Mouse (Mus musculus): ENCODE measurements around the gene Ubtfl1. TPM values are rescaled to one million over a fixed set of nuclear protein-coding genes. Genes with fewer than 3 reads are reported as not detected.
"Not testable (repeated sequence)": the region's sequence is repeated elsewhere in the genome, so short reads cannot be mapped to it uniquely, and the experiment has no call there.

Gene Ubtfl1
- total RNA-seq (2014; rRNA removed) = not detected in 2 replicates
- polyA plus RNA-seq (2015; fragmentation: Nextera tagmentation; extraction: Ambion mirVana) = not detected in 2 replicates

GRCm38 (mm10) chr9:18404118-18404517 lies at the start of gene Ubtfl1:
Gene Ubtfl1 (plus strand): TSS chr9:18404418.
- TF ChIP-seq CTCF (IDR thresholded peaks at IDR 0.05) = no peak
- Histone ChIP-seq H3K27ac (ENCODE audit: low read depth, low read length) (no peak within 1 kb of the TSS), H3K4me2 (ENCODE audit: low read depth, low read length, poor library complexity, severe bottlenecking) (no peak within 1 kb of the TSS), H3K9ac (replicated peaks; ENCODE audit: low read length, poor library complexity, severe bottlenecking) (no peak within 1 kb of the TSS), H3K9me3 (ENCODE audit: low read length) (no peaks in the 10 kb centered on the region), H3K27me3 (ENCODE audit: insufficient read depth, low read length) (no peaks in the 10 kb centered on the region), H3K4me3 (ENCODE audit: low read depth, low read length) (no peak within 1 kb of the TSS), H3K4me1 (ENCODE audit: insufficient read depth, low read length) (no peaks in the 10 kb centered on the region), H3K36me3 (ENCODE audit: insufficient read depth, low read length) (no peaks in the 10 kb centered on the region)
- no peak for ATAC-seq (ENCODE audit: low FRiP score)
- 77% methylated on average over 1 of the region's 1 CpGs for WGBS
- DNase-seq (ENCODE audit: low spot score) = no peak

- not testable (repeated sequence) for H3K9me3 ChIP-seq (ENCODE audit: low read length); H3K4me1 ChIP-seq (ENCODE audit: insufficient read depth, low read length); H3K4me3 ChIP-seq (ENCODE audit: low read depth, low read length); DNase-seq (ENCODE audit: low spot score); ATAC-seq (ENCODE audit: low FRiP score); H3K4me2 ChIP-seq (ENCODE audit: low read depth, low read length, poor library complexity, severe bottlenecking); H3K36me3 ChIP-seq (ENCODE audit: insufficient read depth, low read length); H3K9ac ChIP-seq (replicated peaks; ENCODE audit: low read length, poor library complexity, severe bottlenecking); H3K27ac ChIP-seq (ENCODE audit: low read depth, low read length); H3K27me3 ChIP-seq (ENCODE audit: insufficient read depth, low read length)
- WGBS = 82% methylated on average over 1 of the region's 1 CpGs
These were observed 31.2 kb upstream of the Ubtfl1 start for GRCm38 (mm10) chr9:18373026-18373425.

GRCm38 (mm10) chr9:18385782-18386181 lies 18.4 kb upstream of the Ubtfl1 start:
- Histone ChIP-seq H3K9ac (replicated peaks; ENCODE audit: low read length, poor library complexity, severe bottlenecking) (no peak overlapping the region), H3K27ac (ENCODE audit: low read depth, low read length) (no peak overlapping the region), H3K27me3 (ENCODE audit: insufficient read depth, low read length) (no peaks in the 10 kb centered on the region), H3K4me2 (ENCODE audit: low read depth, low read length, poor library complexity, severe bottlenecking) (no peak overlapping the region), H3K4me1 (ENCODE audit: insufficient read depth, low read length) (no peaks in the 10 kb centered on the region), H3K4me3 (ENCODE audit: low read depth, low read length) (no peak overlapping the region), H3K9me3 (ENCODE audit: low read length) (no peaks in the 10 kb centered on the region), H3K36me3 (ENCODE audit: insufficient read depth, low read length) (no peaks in the 10 kb centered on the region)
- no peak for ATAC-seq (ENCODE audit: low FRiP score)
- no peak for TF ChIP-seq CTCF (IDR thresholded peaks at IDR 0.05)
- WGBS = 38% methylated on average over 6 of the region's 6 CpGs
- DNase-seq (ENCODE audit: low spot score) = no peak

GRCm38 (mm10) chr9:18399629-18400028 lies 4.6 kb upstream of the Ubtfl1 start:
- no peak overlapping the region for H3K4me2 ChIP-seq (ENCODE audit: low read depth, low read length, poor library complexity, severe bottlenecking)
- DNase-seq (ENCODE audit: low spot score) (no peak), ATAC-seq (ENCODE audit: low FRiP score) (no peak)
- H3K27me3 ChIP-seq (ENCODE audit: insufficient read depth, low read length) = no peaks in the 10 kb centered on the region
- no peak overlapping the region for H3K4me3 ChIP-seq (ENCODE audit: low read depth, low read length)
- no peaks in the 10 kb centered on the region for H3K36me3 ChIP-seq (ENCODE audit: insufficient read depth, low read length)
- WGBS = 69% methylated on average over 1 of the region's 1 CpGs
- no peaks in the 10 kb centered on the region for H3K9me3 ChIP-seq (ENCODE audit: low read length)
- no peak for TF ChIP-seq CTCF (IDR thresholded peaks at IDR 0.05)
- H3K9ac ChIP-seq (replicated peaks; ENCODE audit: low read length, poor library complexity, severe bottlenecking) = no peak overlapping the region
- H3K4me1 ChIP-seq (ENCODE audit: insufficient read depth, low read length) = no peaks in the 10 kb centered on the region
- H3K27ac ChIP-seq (ENCODE audit: low read depth, low read length) = no peak overlapping the region

GRCm38 (mm10) chr9:18402895-18403294 lies 1.3 kb upstream of the Ubtfl1 start, which contains the start of gene Naalad2:
Gene Naalad2 (minus strand): TSS chr9:18402995.
- not testable (repeated sequence) for DNase-seq (ENCODE audit: low spot score); H3K27me3 ChIP-seq (ENCODE audit: insufficient read depth, low read length); H3K4me1 ChIP-seq (ENCODE audit: insufficient read depth, low read length); H3K36me3 ChIP-seq (ENCODE audit: insufficient read depth, low read length); H3K4me3 ChIP-seq (ENCODE audit: low read depth, low read length); H3K9ac ChIP-seq (replicated peaks; ENCODE audit: low read length, poor library complexity, severe bottlenecking); H3K4me2 ChIP-seq (ENCODE audit: low read depth, low read length, poor library complexity, severe bottlenecking); H3K9me3 ChIP-seq (ENCODE audit: low read length); ATAC-seq (ENCODE audit: low FRiP score); H3K27ac ChIP-seq (ENCODE audit: low read depth, low read length)
- WGBS = 82% methylated on average over 2 of the region's 2 CpGs

GRCm38 (mm10) chr9:18412371-18412770 lies 8.2 kb downstream of the Ubtfl1 start:
- not testable (repeated sequence) for ATAC-seq (ENCODE audit: low FRiP score); DNase-seq (ENCODE audit: low spot score); H3K4me2 ChIP-seq (ENCODE audit: low read depth, low read length, poor library complexity, severe bottlenecking); H3K27ac ChIP-seq (ENCODE audit: low read depth, low read length); H3K27me3 ChIP-seq (ENCODE audit: insufficient read depth, low read length); H3K9me3 ChIP-seq (ENCODE audit: low read length); H3K36me3 ChIP-seq (ENCODE audit: insufficient read depth, low read length); H3K4me1 ChIP-seq (ENCODE audit: insufficient read depth, low read length); H3K4me3 ChIP-seq (ENCODE audit: low read depth, low read length); H3K9ac ChIP-seq (replicated peaks; ENCODE audit: low read length, poor library complexity, severe bottlenecking)
- 86% methylated on average over 4 of the region's 4 CpGs for WGBS

Measured in midbrain, postnatal 0 days (tissue).